Mouse (Mus musculus) large intestine, adult 2 months (tissue): ENCODE measurements around the gene Wfdc6a. TPM values are rescaled to one million over a fixed set of nuclear protein-coding genes. Genes with fewer than 3 reads are reported as not detected.
"Not testable (repeated sequence)": the region's sequence is repeated elsewhere in the genome, so short reads cannot be mapped to it uniquely, and the experiment has no call there.

Experiments
- DNase-seq: peaks from one replicate; pipeline ENCODE4 v3.0.0-alpha.2; 2012; ENCODE audit warnings: low read depth, low spot score
- WGBS: fragments of 180-500 bp; shearing (Covaris S2); methylation state at CpG from one replicate; pipeline ENCODE4 v1.1.7; 2018; 5-methylcytosine and 5-hydroxymethylcytosine counted together
- polyA plus RNA-seq: library from polyadenylated mRNA; depleted of rRNA; stranded (reverse); fragments of >200 nt; gene quantifications from 2 replicates; pipeline ENCODE4 v1.2.3, GENCODE M21; 2012; rRNA removed

Wfdc6a gene
- polyA plus RNA-seq = 0.29 TPM in 1 of 2 replicates, not detected in the other

GRCm38 (mm10) chr2:164585025-164585725, at the start of gene Wfdc6a:
Gene Wfdc6a (minus strand): TSS chr2:164585447.
- DNase-seq = not testable (repeated sequence)
- 45% methylated on average over 13 of the region's 13 CpGs for WGBS

- no peak for DNase-seq
- WGBS = 73% methylated on average over 4 of the region's 4 CpGs
Observed at GRCm38 (mm10) chr2:164621775-164622174, 36.5 kb upstream of the Wfdc6a start.

GRCm38 (mm10) chr2:164619050-164619449, 33.8 kb upstream of the Wfdc6a start:
- 51% methylated on average over 5 of the region's 5 CpGs for WGBS
- DNase-seq = no peak

GRCm38 (mm10) chr2:164615386-164615785, 30.1 kb upstream of the Wfdc6a start:
- no peak for DNase-seq
- WGBS = 87% methylated on average over 3 of the region's 3 CpGs

GRCm38 (mm10) chr2:164613471-164613870, 28.2 kb upstream of the Wfdc6a start, which contains the start of the genes Wfdc6b and Wfdc8:
Gene Wfdc6b (plus strand): TSS chr2:164613522.
Gene Wfdc8 (minus strand): TSS chr2:164613626.
- not testable (repeated sequence) for DNase-seq
- 48% methylated on average over 8 of the region's 8 CpGs for WGBS

- DNase-seq = no peak
- WGBS = 66% methylated on average over 6 of the region's 6 CpGs
Observed at GRCm38 (mm10) chr2:164608781-164609180, 23.5 kb upstream of the Wfdc6a start.

GRCm38 (mm10) chr2:164604411-164604810, 19.2 kb upstream of the Wfdc6a start:
- DNase-seq = no peak
- 88% methylated on average over 8 of the region's 8 CpGs for WGBS

GRCm38 (mm10) chr2:164603482-164603881, 18.2 kb upstream of the Wfdc6a start:
- WGBS = 91% methylated on average over 3 of the region's 3 CpGs
- DNase-seq = no peak

- WGBS = 62% methylated on average over 3 of the region's 3 CpGs
- no peak for DNase-seq
Observed at GRCm38 (mm10) chr2:164600179-164600578, 14.9 kb upstream of the Wfdc6a start.

- no peak for DNase-seq
Observed at GRCm38 (mm10) chr2:164593494-164593893, 8.2 kb upstream of the Wfdc6a start, which contains the start of gene Eppin. Gene Eppin (minus strand): TSS chr2:164593594.

GRCm38 (mm10) chr2:164592014-164592413, 6.8 kb upstream of the Wfdc6a start:
- 4% methylated on average over 4 of the region's 4 CpGs for WGBS
- DNase-seq = no peak

More at GRCm38 (mm10) chr2:164593494-164593893, 8.2 kb upstream of the Wfdc6a start, which contains the start of gene Eppin:
- 79% methylated on average over 4 of the region's 4 CpGs for WGBS

GRCm38 (mm10) chr2:164573359-164573758, 11.9 kb downstream of the Wfdc6a start, which contains the start of gene Spint3:
Gene Spint3 (minus strand): TSS chr2:164573459.
- 70% methylated on average over 6 of the region's 6 CpGs for WGBS
- DNase-seq = not testable (repeated sequence)

- no peak for DNase-seq
- 69% methylated on average over 5 of the region's 5 CpGs for WGBS
Observed at GRCm38 (mm10) chr2:164567460-164567859, 17.8 kb downstream of the Wfdc6a start.

GRCm38 (mm10) chr2:164566997-164567396, 18.2 kb downstream of the Wfdc6a start:
- no peak for DNase-seq
- 86% methylated on average over 2 of the region's 2 CpGs for WGBS

- WGBS = 48% methylated on average over 5 of the region's 5 CpGs
- no peak for DNase-seq
Observed at GRCm38 (mm10) chr2:164564346-164564745, 20.9 kb downstream of the Wfdc6a start.

- 2% methylated on average over 32 of the region's 32 CpGs for whole genome bisulfite sequencing
- DNase-seq = no peak
Observed at GRCm38 (mm10) chr2:164563339-164564038, 21.8 kb downstream of the Wfdc6a start.

- DNase-seq = no peak
- 26% methylated on average over 24 of the region's 24 CpGs for WGBS
Observed at GRCm38 (mm10) chr2:164562391-164563188, 22.7 kb downstream of the Wfdc6a start, which contains the start of gene Wfdc2. Gene Wfdc2 (plus strand): TSS chr2:164562413.

- WGBS = 88% methylated on average over 8 of the region's 8 CpGs
Observed at GRCm38 (mm10) chr2:164560106-164560505, 25.1 kb downstream of the Wfdc6a start.

GRCm38 (mm10) chr2:164558991-164559645, 26.1 kb downstream of the Wfdc6a start:
- WGBS = 26% methylated on average over 16 of the region's 16 CpGs
- no peak for DNase-seq

More at GRCm38 (mm10) chr2:164560106-164560505, 25.1 kb downstream of the Wfdc6a start:
- no peak for DNase-seq
